Mouse (Mus musculus) hindbrain, postnatal 0 days (tissue): ENCODE measurements around the gene Zkscan7. TPM values are rescaled to one million over a fixed set of nuclear protein-coding genes. Genes with fewer than 3 reads are reported as not detected.

Experiments used
- ATAC-seq: fragments of 200-750 bp; cut with Nextera tagmentation; 2 replicates; pipeline ENCODE4 v1.8.0; 2017; ENCODE audit warnings: mild to moderate bottlenecking, moderate TSS enrichment, moderate library complexity
- DNase-seq: peaks from one replicate; pipeline ENCODE4 v3.0.0-alpha.2; 2015; ENCODE audit warnings: low spot score
- H3K27ac ChIP-seq: fragments of 300-500 bp; sonication (generic); 2 replicates; pipeline ENCODE4 v1.5.1; 2014; ENCODE audit warnings: mild to moderate bottlenecking
- H3K27me3 ChIP-seq: fragments of 300-500 bp; sonication (generic); 2 replicates; pipeline ENCODE4 v1.6.1; 2014; ENCODE audit warnings: low read length, mixed read lengths; ENCODE audit not compliant: insufficient read depth
- H3K36me3 ChIP-seq: fragments of 300-500 bp; sonication (generic); 2 replicates; pipeline ENCODE4 v1.6.1; 2014; ENCODE audit warnings: low read length, mixed read lengths; ENCODE audit not compliant: insufficient read depth
- H3K4me1 ChIP-seq: fragments of 300-500 bp; sonication (generic); 2 replicates; pipeline ENCODE4 v1.6.1; 2014; ENCODE audit warnings: antibody characterized with exemption, low read length, mixed read lengths; ENCODE audit not compliant: insufficient read depth
- H3K4me2 ChIP-seq: fragments of 300-500 bp; sonication (generic); 2 replicates; pipeline ENCODE4 v1.6.1; 2014; ENCODE audit warnings: low read depth, mild to moderate bottlenecking, low read length, moderate library complexity, mixed read lengths
- H3K4me3 ChIP-seq: fragments of 300-500 bp; sonication (generic); 2 replicates; pipeline ENCODE4 v1.5.1; 2014; ENCODE audit warnings: low read length
- H3K9ac ChIP-seq: fragments of 300-500 bp; sonication (generic); replicated peaks from 2 replicates; pipeline ENCODE4 v1.6.1; 2014; ENCODE audit warnings: mild to moderate bottlenecking, low read length, moderate library complexity, mixed read lengths
- H3K9me3 ChIP-seq: fragments of 300-500 bp; sonication (generic); 2 replicates; pipeline ENCODE4 v1.6.1; 2016; ENCODE audit warnings: low read length, mixed read lengths
- CTCF ChIP-seq: IDR thresholded peaks from 2 replicates; pipeline ENCODE4 v1.5.1; 2016; ENCODE audit warnings: antibody characterized with exemption, control low read depth, low read depth
- WGBS: fragments of 180-500 bp; shearing (Covaris S2); extraction: QIAGEN DNeasy Blood & Tissue Kit; methylation state at CpG from one replicate; pipeline ENCODE4 v1.1.7; 2014; 5-methylcytosine and 5-hydroxymethylcytosine counted together
- polyA plus RNA-seq: library from polyadenylated mRNA; unstranded; fragments of >200 nt; fragmentation: Nextera tagmentation; extraction: Ambion mirVana; gene quantifications from 2 replicates; pipeline ENCODE4 v1.2.1, GENCODE M21; 2015
- total RNA-seq: library from RNA; depleted of rRNA; stranded (reverse); fragments of >200 nt; gene quantifications from 2 replicates; pipeline ENCODE4 v1.2.3, GENCODE M21; 2014

Gene Zkscan7
- total and polyA plus RNA-seq, 2 experiments from 2014 or later: 1.9 to 6.3 TPM

DNA sequence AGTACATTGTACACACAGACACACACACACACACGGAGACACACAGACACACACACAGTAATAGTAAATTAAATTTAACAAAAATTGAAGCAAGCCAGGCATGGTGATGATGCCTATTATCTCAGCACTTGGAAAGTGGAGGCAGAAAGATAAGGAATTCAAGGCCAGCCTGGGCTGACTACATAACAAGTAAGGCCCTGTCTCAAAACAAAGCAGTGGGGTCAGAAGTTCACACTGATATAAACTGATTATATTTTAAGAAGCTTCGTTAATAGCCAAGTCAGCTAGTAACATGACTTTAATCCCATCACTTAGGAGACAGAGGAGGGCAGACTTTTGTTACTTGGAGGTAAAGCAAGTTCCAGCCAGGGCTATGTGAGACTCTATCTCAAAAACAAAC lies 21.8 kb upstream of the Zkscan7 start:
- Histone ChIP-seq H3K4me2 (no peak overlapping the region), H3K4me3 (no peak overlapping the region), H3K4me1 (peaks cover 8% of the 10 kb centered on the region), H3K9me3 (no peaks in the 10 kb centered on the region), H3K9ac (no peak overlapping the region), H3K36me3 (peaks cover 30% of the 10 kb centered on the region), H3K27ac (no peak overlapping the region), H3K27me3 (no peaks in the 10 kb centered on the region)
- DNase-seq (no peak), ATAC-seq (no peak)
- TF ChIP-seq CTCF: no peak
- WGBS: 86% methylated on average over 2 of the region's 2 CpGs

- no peak for DNase-seq
- ATAC-seq: no peak
- H3K36me3 ChIP-seq: peaks cover 19% of the 10 kb centered on the region
- H3K4me1 ChIP-seq: peaks cover 8% of the 10 kb centered on the region
- H3K27ac ChIP-seq: no peak overlapping the region
- WGBS: 59% methylated on average over 3 of the region's 3 CpGs
- H3K9ac ChIP-seq: peak overlapping the region; percentile 69
- TF ChIP-seq CTCF: no peak
- peak overlapping the region; percentile 71 for H3K4me2 ChIP-seq
- peak overlapping the region; percentile 75 for H3K4me3 ChIP-seq
- H3K27me3 ChIP-seq: no peaks in the 10 kb centered on the region
- H3K9me3 ChIP-seq: no peaks in the 10 kb centered on the region
Observed at GRCm38 (mm10) chr9:122864848-122865247, 20.6 kb upstream of the Zkscan7 start.

DNA sequence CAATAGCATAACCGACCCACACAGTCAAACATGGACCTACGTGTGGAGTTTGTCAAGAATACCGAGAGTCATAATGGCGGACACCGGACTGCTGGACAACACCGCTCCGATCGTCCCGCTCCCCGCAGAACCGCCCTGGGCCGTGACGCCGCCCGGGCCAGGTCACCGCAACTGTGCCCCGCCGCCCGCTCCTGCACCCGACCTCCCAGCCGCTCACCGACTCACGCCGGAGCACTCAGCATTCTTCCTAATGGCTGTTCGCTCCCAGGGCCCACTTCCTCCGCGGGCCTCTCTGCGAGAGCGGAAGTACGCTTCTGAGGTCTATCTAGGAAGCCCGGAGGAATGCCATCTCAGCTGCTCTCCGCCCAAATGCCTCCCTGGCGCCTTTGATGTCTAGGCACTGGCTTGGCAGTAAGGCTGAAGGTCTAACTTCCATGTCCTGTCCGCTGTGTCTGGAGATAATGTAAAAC lies 19.8 kb upstream of the Zkscan7 start, which contains the start of gene Zfp445:
Gene Zfp445, minus strand, starts transcription at position 310 of the 470 bp plus-strand sequence.
- ATAC-seq (peak; percentile 96), DNase-seq (peak; percentile 94)
- under 1% methylated on average over 34 of the region's 34 CpGs for WGBS
- peak within 1 kb of the TSS; percentile 75 for H3K4me3 ChIP-seq
- H3K4me2 ChIP-seq: peak within 1 kb of the TSS; percentile 71
- peak within 1 kb of the TSS; percentile 69 for H3K9ac ChIP-seq
- H3K9me3 ChIP-seq: no peaks in the 10 kb centered on the region
- H3K4me1 ChIP-seq: peaks cover 8% of the 10 kb centered on the region
- H3K27me3 ChIP-seq: no peaks in the 10 kb centered on the region
- TF ChIP-seq CTCF: no peak
- peak within 1 kb of the TSS; percentile 83 for H3K27ac ChIP-seq
- peaks cover 13% of the 10 kb centered on the region for H3K36me3 ChIP-seq

DNA sequence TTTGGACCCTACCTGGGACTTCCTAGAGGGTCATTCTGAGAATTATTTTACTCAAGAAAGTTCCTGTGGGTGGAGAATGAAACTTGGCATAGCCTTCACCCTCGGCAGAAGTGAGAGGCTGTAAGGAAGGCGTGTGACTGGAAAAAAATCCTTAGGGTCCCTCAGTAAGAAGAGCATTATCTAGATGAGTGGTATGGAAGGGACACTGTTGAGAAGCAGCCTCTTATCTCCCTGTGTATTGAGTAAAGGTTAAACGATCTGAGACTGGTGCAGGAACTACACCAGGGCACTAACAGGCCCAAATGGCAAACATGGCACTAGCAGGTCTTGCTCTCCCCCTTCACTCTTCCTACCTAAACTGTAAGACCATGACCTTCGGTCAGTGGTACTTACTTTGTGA lies 19.3 kb upstream of the Zkscan7 start:
- H3K9ac ChIP-seq: peak overlapping the region; percentile 69; the same call in 1 of the 2 replicates
- peak overlapping the region; percentile 83; the same call in 1 of the 2 replicates for H3K27ac ChIP-seq
- DNase-seq: no peak
- 85% methylated on average over 4 of the region's 4 CpGs for WGBS
- H3K36me3 ChIP-seq: peaks cover 9% of the 10 kb centered on the region
- peak; percentile 22 for ATAC-seq
- H3K9me3 ChIP-seq: no peaks in the 10 kb centered on the region
- H3K4me2 ChIP-seq: peak overlapping the region; percentile 71
- H3K27me3 ChIP-seq: no peaks in the 10 kb centered on the region
- H3K4me3 ChIP-seq: peak overlapping the region; percentile 75
- TF ChIP-seq CTCF: no peak
- H3K4me1 ChIP-seq: peaks cover 8% of the 10 kb centered on the region

DNA sequence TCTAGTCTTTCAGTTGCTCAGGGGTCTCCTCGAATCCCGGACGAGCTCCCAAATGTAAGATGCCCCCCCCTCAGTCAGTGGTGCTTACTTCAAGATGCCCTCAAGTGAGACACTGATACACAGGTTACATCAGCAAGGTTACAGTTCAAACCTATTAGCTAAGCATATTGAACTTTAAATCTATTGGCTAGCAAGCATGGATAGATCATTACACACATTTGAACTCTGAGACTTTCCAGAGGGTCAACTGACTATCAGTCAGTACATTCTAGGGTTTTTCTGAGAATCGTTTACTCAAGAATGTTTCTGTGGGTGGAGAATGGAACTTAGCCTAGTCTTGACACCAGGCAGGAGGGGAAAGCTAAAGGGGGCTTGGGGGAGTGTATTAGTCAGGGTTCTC lies 12.9 kb upstream of the Zkscan7 start:
- ATAC-seq: no peak
- H3K9me3 ChIP-seq: no peaks in the 10 kb centered on the region
- H3K36me3 ChIP-seq: no peaks in the 10 kb centered on the region
- no peak overlapping the region for H3K4me3 ChIP-seq
- no peak overlapping the region for H3K27ac ChIP-seq
- TF ChIP-seq CTCF: no peak
- no peak for DNase-seq
- H3K9ac ChIP-seq: no peak overlapping the region
- WGBS: 87% methylated on average over 4 of the region's 4 CpGs
- no peak overlapping the region for H3K4me2 ChIP-seq
- H3K27me3 ChIP-seq: no peaks in the 10 kb centered on the region
- H3K4me1 ChIP-seq: no peaks in the 10 kb centered on the region

DNA sequence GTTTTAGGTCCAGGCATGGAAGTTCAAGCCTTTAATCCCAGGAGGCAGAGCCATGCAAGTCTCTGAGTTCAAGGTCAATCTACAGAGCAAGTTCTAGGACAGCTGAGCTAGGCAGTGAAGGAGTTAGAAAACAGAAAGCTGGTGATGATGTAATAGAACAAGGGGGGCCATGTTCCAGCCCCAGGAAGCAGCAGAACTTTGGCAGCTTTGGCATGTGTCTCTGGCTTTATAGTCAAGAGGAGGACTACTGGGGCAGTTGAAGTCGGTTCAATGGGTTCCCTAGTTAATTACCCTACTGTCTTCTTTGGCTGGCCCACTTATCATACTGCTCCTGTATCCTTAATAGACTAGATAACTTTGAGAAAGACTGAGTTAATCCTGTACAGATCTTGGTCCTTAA lies 10.8 kb upstream of the Zkscan7 start:
- no peak for TF ChIP-seq CTCF
- H3K4me2 ChIP-seq: no peak overlapping the region
- H3K4me1 ChIP-seq: no peaks in the 10 kb centered on the region
- no peaks in the 10 kb centered on the region for H3K27me3 ChIP-seq
- no peaks in the 10 kb centered on the region for H3K9me3 ChIP-seq
- DNase-seq (no peak), ATAC-seq (no peak)
- no peak overlapping the region for H3K4me3 ChIP-seq
- H3K9ac ChIP-seq: no peak overlapping the region
- no peaks in the 10 kb centered on the region for H3K36me3 ChIP-seq
- WGBS: 83% methylated on average over 1 of the region's 1 CpGs
- H3K27ac ChIP-seq: no peak overlapping the region

GRCm38 (mm10) chr9:122875145-122875544 lies 10.3 kb upstream of the Zkscan7 start:
- H3K4me1 ChIP-seq: no peaks in the 10 kb centered on the region
- no peak for TF ChIP-seq CTCF
- DNase-seq (no peak), ATAC-seq (no peak)
- no peak overlapping the region for H3K27ac ChIP-seq
- H3K4me3 ChIP-seq: no peak overlapping the region
- WGBS: 93% methylated on average over 2 of the region's 2 CpGs
- no peak overlapping the region for H3K9ac ChIP-seq
- no peaks in the 10 kb centered on the region for H3K9me3 ChIP-seq
- H3K27me3 ChIP-seq: no peaks in the 10 kb centered on the region
- H3K4me2 ChIP-seq: no peak overlapping the region
- H3K36me3 ChIP-seq: no peaks in the 10 kb centered on the region
